Mouse (Mus musculus) forebrain, embryonic 12.5 days (tissue): ENCODE results near the gene Rsl1. TPM values are rescaled to one million over a fixed set of nuclear protein-coding genes. Genes with fewer than 3 reads are reported as not detected.
"Not testable (repeated sequence)": the region's sequence is repeated elsewhere in the genome, so short reads cannot be mapped to it uniquely, and the experiment has no call there.

Experiments used
- ATAC-seq: fragments of 200-750 bp; cut with Nextera tagmentation; 2 replicates; pipeline ENCODE4 v1.8.0; 2017; ENCODE audit warnings: moderate TSS enrichment; ENCODE audit not compliant: low FRiP score
- H3K27ac ChIP-seq: fragments of 300-500 bp; sonication (generic); 2 replicates; pipeline ENCODE4 v1.5.1; 2016; ENCODE audit warnings: mild to moderate bottlenecking
- H3K27me3 ChIP-seq: fragments of 300-500 bp; sonication (generic); 2 replicates; pipeline ENCODE4 v1.6.1; 2016; ENCODE audit warnings: mild to moderate bottlenecking
- H3K36me3 ChIP-seq: fragments of 300-500 bp; sonication (generic); replicated peaks from 2 replicates; pipeline ENCODE4 v1.6.1; 2016; ENCODE audit warnings: mild to moderate bottlenecking
- H3K4me1 ChIP-seq: fragments of 300-500 bp; sonication (generic); 2 replicates; pipeline ENCODE4 v1.6.1; 2016
- H3K4me2 ChIP-seq: fragments of 300-500 bp; sonication (generic); 2 replicates; pipeline ENCODE4 v1.6.1; 2016; ENCODE audit warnings: mild to moderate bottlenecking, moderate library complexity
- H3K4me3 ChIP-seq: fragments of 300-500 bp; sonication (generic); replicated peaks from 2 replicates; pipeline ENCODE4 v1.5.1; 2016; ENCODE audit warnings: mild to moderate bottlenecking
- H3K9ac ChIP-seq: fragments of 300-500 bp; sonication (generic); 2 replicates; pipeline ENCODE4 v1.6.1; 2016; ENCODE audit warnings: mild to moderate bottlenecking
- H3K9me3 ChIP-seq: fragments of 300-500 bp; sonication (generic); 2 replicates; pipeline ENCODE4 v1.6.1; 2016
- WGBS: fragments of 180-500 bp; shearing (Covaris S2); methylation state at CpG from one replicate; pipeline ENCODE4 v1.1.7; 2016; 5-methylcytosine and 5-hydroxymethylcytosine counted together
- polyA plus RNA-seq: library from polyadenylated mRNA; unstranded; fragments of >200 nt; fragmentation: Nextera tagmentation; extraction: Ambion mirVana; gene quantifications from 2 replicates; pipeline ENCODE4 v1.2.1, GENCODE M21; 2016

Gene Rsl1
- 4.4 and 5.1 TPM in 2 replicates for polyA plus RNA-seq

DNA sequence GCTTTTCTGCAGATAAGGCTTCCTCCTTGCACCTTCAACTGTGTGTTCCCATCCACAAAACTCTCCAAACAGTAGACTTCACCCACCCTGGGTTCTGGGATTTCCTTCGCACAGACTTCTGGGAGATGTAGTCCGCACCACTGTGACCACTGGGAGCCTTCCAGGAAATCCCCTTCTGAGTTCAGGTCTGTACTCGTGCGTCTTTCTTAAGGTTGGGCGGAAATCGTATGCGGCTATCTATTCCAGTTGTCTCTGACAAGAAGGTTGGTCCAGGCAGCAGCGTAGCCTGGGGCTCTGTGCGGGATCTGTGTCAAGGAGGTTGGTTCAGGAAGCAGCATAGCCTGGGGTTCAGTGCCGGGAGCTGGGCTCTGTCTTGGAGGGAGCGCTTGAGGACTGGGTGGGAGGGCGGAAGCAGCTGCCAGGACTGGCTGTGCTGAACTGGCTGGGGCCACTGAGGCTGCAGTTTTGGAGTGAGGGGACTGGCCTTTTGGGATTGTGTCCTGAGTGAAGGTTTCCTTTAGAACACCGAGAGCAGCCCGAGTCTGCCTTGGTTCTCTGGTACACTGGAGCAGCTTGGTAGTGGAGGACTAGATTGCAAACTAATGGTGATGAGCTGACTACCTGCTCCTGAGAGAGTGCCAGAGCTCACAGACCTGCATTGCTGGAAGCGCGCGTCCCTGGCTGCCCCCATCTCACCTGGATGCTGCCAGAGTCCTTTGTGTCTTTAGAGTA, at the start of gene Rsl1:
TSS of gene Rsl1 (plus strand) at position 192 of the 732 bp plus-strand sequence.
- 0 out of 2 replicates have a peak within 1 kb of the TSS, but pooled peaks have one; percentile 36 for H3K27ac ChIP-seq

DNA sequence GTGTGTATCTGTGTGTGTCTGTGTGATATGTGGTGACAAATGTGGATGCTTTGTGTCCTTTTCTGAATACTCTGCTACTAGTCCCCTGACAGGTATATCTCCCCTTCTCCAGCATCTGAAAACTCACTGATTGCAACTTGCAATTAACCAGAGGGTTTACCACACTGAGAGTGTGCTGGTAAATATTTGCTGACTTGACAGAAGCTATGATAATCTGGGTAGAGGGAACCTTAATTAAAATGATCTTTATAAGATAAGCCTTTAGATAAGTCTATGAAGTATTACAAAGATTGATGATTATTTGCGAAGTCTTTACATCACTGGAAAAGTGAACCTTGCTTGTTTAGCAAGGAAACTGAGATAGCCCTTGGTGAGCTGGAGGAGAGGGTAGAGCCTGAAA, 48.5 kb upstream of the Rsl1 start:
- Histone ChIP-seq H3K9me3 (no peaks in the 10 kb centered on the region), H3K4me2 (no peak overlapping the region), H3K4me3 (no peak overlapping the region), H3K4me1 (peaks cover 8% of the 10 kb centered on the region), H3K27me3 (no peaks in the 10 kb centered on the region), H3K27ac (no peak overlapping the region), H3K9ac (no peak overlapping the region), H3K36me3 (no peaks in the 10 kb centered on the region)
- no peak for ATAC-seq
- 87% methylated on average over 1 of the region's 1 CpGs for WGBS

More for the DNA sequence above, at the start of gene Rsl1:
- H3K27me3 ChIP-seq, H3K4me1 ChIP-seq, H3K9me3 ChIP-seq, H3K36me3 ChIP-seq: not testable (repeated sequence)
- ATAC-seq = peak; percentile 98
- Histone ChIP-seq H3K9ac (peak within 1 kb of the TSS; percentile 73), H3K4me2 (peak within 1 kb of the TSS; percentile 65), H3K4me3 (peak within 1 kb of the TSS; percentile 65)
- 3% methylated on average over 17 of the region's 17 CpGs for WGBS

DNA sequence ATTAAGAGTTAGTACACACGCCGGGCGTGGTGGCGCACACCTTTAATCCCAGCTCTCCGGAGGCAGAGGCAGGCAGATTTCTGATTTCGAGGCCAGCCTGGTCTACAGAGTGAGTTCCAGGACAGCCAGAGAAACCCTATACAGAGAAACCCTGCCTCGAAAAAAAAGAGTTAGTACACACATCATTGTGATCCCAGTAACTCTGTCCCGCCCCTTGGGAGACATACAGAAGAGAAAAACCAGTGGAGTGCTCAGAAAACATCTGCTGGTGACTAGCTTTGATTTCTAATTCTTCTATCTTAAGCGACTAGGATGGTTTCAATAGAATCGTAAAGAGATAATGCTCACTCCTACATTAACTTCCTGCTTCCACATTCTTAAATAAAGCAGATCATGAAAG, 45.5 kb upstream of the Rsl1 start:
- 82% methylated on average over 10 of the region's 10 CpGs for WGBS
- not testable (repeated sequence) for H3K4me3 ChIP-seq

DNA sequence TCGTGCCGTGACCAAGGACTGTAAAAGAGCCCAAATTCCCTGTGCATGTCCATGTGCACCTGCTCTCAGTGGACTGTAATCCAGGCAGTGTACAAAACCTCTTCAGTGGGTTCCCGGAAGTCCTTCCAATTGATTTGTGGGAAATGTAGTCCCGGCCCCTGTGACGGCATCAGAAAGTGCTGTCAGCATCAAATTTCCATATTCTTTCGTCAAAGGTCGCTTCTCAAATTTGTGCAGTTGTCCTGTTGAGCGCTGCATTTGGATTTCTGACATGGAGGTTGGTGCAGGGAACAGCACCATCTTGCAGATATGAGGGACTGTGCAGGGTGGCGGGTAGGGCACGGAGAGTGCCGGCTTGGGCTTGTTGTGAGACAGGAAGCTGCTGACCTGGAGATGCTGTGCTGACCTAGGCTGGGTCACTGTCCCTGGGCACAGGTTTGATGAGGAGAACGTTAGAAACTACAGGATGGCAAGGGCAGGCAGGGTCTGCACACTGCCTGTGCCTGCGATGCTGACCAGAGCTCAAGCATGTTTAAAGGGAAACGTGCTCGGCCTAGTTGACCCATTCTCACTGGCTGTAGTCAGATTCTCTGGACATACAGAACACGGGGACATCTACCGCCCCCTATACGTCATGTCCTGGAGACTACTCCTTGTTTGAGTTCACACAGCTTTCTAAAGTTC, 44.8 kb upstream of the Rsl1 start:
- Histone ChIP-seq H3K36me3 (no peaks in the 10 kb centered on the region), H3K27me3 (no peaks in the 10 kb centered on the region), H3K9me3 (no peaks in the 10 kb centered on the region), H3K9ac (peak overlapping the region; percentile 62), H3K4me1 (peaks cover 8% of the 10 kb centered on the region), H3K4me3 (peak overlapping the region; percentile 64), H3K4me2 (peak overlapping the region; percentile 74), H3K27ac (0 out of 2 replicates have a peak overlapping the region, but pooled peaks have one; percentile 9)
- 2% methylated on average over 18 of the region's 18 CpGs for WGBS
- ATAC-seq = peak; percentile 97

More for the DNA sequence above, 45.5 kb upstream of the Rsl1 start:
- H3K9ac ChIP-seq, H3K9me3 ChIP-seq, H3K27ac ChIP-seq, H3K27me3 ChIP-seq, H3K36me3 ChIP-seq, H3K4me1 ChIP-seq: not testable (repeated sequence)
- 0 out of 2 replicates have a peak overlapping the region, but pooled peaks have one; percentile 74 for H3K4me2 ChIP-seq
- ATAC-seq = peak; percentile 28; the same call in 1 of the 2 replicates

DNA sequence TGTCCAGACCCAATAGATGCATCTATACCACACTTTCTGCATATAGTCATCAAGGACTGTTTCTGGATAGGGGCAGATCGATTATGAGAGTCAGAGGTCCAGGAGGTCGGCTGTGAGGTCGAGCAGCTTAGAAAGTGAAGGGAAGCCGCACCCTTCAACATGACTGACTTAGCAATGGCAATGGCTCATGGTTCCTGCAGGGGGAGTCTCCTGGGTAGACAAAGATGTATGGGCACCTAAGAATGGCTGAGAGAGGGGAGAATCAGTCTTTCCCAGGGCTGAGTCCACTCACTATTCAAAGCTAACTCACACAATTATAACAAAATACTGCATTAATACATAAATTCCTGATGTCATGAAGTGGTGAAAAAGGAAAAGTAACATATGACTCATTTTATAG, 6.9 kb upstream of the Rsl1 start:
- not testable (repeated sequence) for H3K9me3 ChIP-seq, H3K27ac ChIP-seq, H3K9ac ChIP-seq, ATAC-seq, H3K36me3 ChIP-seq, H3K4me3 ChIP-seq, H3K4me1 ChIP-seq, H3K4me2 ChIP-seq, H3K27me3 ChIP-seq
- WGBS = 73% methylated on average over 4 of the region's 4 CpGs

DNA sequence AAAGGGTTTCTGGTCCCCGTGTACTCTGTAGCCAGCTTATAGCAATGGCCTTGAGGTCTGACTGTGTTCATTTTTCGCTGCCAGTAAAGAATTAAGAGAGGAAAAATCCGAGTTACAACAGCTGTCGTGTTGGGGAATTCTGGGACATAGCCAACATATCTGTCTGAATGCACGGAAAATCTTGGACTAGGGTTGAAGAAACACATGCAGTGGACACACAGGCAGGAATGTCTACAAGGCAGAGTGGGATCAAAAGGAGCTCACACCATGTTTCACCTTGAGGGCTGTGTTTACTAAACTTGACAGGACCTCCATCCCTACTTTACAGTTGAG, 707 bp downstream of the Rsl1 start:
- no peak overlapping the region for H3K27ac ChIP-seq
- peak overlapping the region; percentile 65 for H3K4me2 ChIP-seq
- H3K4me1 ChIP-seq = peaks cover 6% of the 10 kb centered on the region; the same call in 1 of the 2 replicates
- peak overlapping the region; percentile 65 for H3K4me3 ChIP-seq
- peaks cover 6% of the 10 kb centered on the region; the same call in 1 of the 2 replicates for H3K36me3 ChIP-seq
- WGBS = 33% methylated on average over 5 of the region's 5 CpGs
- H3K27me3 ChIP-seq = no peaks in the 10 kb centered on the region
- ATAC-seq = no peak
- no peaks in the 10 kb centered on the region for H3K9me3 ChIP-seq
- H3K9ac ChIP-seq = peak overlapping the region; percentile 73; the same call in 1 of the 2 replicates

DNA sequence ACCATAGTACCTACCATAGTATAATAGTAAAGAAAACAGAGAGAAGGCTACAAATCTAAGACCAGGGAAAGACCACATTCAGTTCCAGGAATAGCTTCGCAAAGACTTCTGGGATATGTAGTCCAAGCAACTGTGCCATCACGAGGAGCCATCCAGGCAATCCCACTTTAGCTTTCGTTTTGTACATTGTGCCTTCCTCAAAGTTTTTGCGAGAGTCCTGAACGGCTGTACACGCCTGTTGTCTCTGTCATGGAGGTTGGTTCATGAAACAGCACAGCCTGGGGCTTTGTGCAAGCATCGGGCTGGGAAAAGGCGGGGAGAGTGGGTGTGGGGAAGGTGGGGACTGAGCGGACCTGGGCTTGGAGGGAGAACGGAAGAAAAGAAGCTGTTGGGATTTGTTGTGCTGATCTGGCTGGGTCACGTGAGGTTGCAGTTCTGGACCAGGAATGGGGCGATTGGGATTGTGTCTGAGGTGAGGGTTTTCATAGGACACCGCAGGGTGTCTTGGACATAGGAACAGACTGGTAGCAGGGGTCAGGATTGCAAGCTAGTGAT, 21.4 kb downstream of the Rsl1 start, which contains the start of gene Zfp455:
TSS of gene Zfp455 (plus strand) at position 167 of the 555 bp plus-strand sequence.
- ATAC-seq = peak; percentile 93

DNA sequence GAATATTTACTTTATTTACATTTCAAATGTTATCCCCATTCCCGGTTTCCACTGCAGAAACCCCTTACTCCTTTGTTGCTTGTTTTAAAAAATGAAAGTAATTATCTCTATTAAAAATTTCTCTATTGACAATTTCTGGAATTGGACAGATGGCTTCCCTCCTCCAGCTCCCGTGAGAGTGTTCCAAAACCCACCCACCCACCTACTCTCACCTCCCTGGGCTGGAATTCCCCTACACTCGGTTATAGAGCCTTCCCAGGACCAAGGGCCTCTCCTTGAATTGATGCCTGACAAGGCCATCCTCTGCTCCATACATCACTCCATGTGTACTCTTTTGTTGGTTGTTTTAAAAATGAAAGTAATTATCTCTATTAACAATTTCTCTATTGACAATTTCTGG, 28.7 kb downstream of the Rsl1 start:
- Histone ChIP-seq H3K4me2 (no peak overlapping the region), H3K4me3 (no peak overlapping the region), H3K9ac (no peak overlapping the region), H3K27ac (no peak overlapping the region), H3K27me3 (no peaks in the 10 kb centered on the region), H3K9me3 (no peaks in the 10 kb centered on the region), H3K4me1 (no peaks in the 10 kb centered on the region), H3K36me3 (no peaks in the 10 kb centered on the region)
- 77% methylated on average over 3 of the region's 3 CpGs for WGBS
- ATAC-seq = no peak

More for the DNA sequence above, 21.4 kb downstream of the Rsl1 start, which contains the start of gene Zfp455:
- peak within 1 kb of the TSS; percentile 70 for H3K4me2 ChIP-seq
- H3K27ac ChIP-seq = no peak within 1 kb of the TSS
- 2% methylated on average over 13 of the region's 13 CpGs for WGBS
- H3K9me3 ChIP-seq = no peaks in the 10 kb centered on the region
- no peaks in the 10 kb centered on the region for H3K4me1 ChIP-seq
- no peaks in the 10 kb centered on the region for H3K36me3 ChIP-seq
- peak within 1 kb of the TSS; percentile 65 for H3K9ac ChIP-seq
- H3K27me3 ChIP-seq = no peaks in the 10 kb centered on the region
- peak within 1 kb of the TSS; percentile 62 for H3K4me3 ChIP-seq

DNA sequence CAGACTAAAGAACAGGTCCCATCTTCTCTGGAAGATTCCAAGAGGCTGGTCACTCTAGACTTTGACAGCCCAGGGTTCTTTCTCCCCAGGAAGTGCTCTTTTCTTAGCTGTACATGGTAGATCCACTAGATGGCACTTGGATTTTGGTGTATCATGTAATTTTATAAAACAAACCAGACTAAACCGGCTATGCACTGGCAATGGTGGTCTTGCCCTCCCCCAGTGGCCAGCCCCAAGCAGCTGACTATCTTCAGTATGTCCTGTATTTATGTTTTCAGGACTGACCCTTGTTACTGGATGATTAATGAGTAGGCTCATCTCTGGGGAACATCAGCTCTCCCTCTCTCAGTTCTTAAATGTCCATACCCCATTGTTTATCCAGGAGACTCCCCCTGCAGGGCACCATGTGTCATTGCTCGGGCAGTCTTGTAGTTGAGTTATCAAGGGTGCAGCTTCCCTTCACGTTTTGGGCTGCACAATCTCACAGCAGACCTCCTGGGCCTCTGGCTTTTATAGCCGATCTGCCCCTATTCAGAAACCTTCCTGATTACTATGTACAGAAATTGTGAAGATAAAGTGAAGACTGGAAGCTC, 41.1 kb downstream of the Rsl1 start:
- H3K4me3 ChIP-seq = no peak overlapping the region
- no peaks in the 10 kb centered on the region for H3K4me1 ChIP-seq
- H3K4me2 ChIP-seq = no peak overlapping the region
- H3K27me3 ChIP-seq = no peaks in the 10 kb centered on the region
- H3K27ac ChIP-seq = no peak overlapping the region
- no peak overlapping the region for H3K9ac ChIP-seq
- WGBS = 54% methylated on average over 4 of the region's 4 CpGs
- H3K36me3 ChIP-seq = no peaks in the 10 kb centered on the region
- no peaks in the 10 kb centered on the region for H3K9me3 ChIP-seq
- ATAC-seq = no peak

Other genes with a start within 250 kb of the Rsl1 start
- gene Zfp712, start 112.0 kb upstream of the Rsl1 start, polyA plus RNA-seq = 5.7 and 6.2 TPM in 2 replicates
- gene Zfp708, start 75.2 kb upstream of the Rsl1 start, polyA plus RNA-seq = 9.4 and 10.0 TPM in 2 replicates
- gene Gm28557, start 64.6 kb upstream of the Rsl1 start, polyA plus RNA-seq = 2.3 and 2.4 TPM in 2 replicates
- 0.19 and 0.23 TPM in 2 replicates for gene Rslcan18, start 56.9 kb upstream of the Rsl1 start, polyA plus RNA-seq
- 2.2 and 2.9 TPM in 2 replicates for gene Zfp759, start 51.5 kb upstream of the Rsl1 start, polyA plus RNA-seq
- gene Zfp455, start 21.3 kb downstream of the Rsl1 start, polyA plus RNA-seq = 1.3 and 1.4 TPM in 2 replicates
- gene Zfp458, start 105.3 kb downstream of the Rsl1 start, polyA plus RNA-seq = 2.8 and 3.4 TPM in 2 replicates
- gene Zfp457, start 133.3 kb downstream of the Rsl1 start, polyA plus RNA-seq = 0.65 and 1.1 TPM in 2 replicates
- gene Zfp595, start 159.4 kb downstream of the Rsl1 start, polyA plus RNA-seq = 1.6 and 2.2 TPM in 2 replicates
- not detected in 2 replicates for gene Gm28044, start 187.4 kb downstream of the Rsl1 start, polyA plus RNA-seq
- 0.87 and 0.94 TPM in 2 replicates for gene Zfp953, start 187.4 kb downstream of the Rsl1 start, polyA plus RNA-seq
- gene Gm28041, start 202.6 kb downstream of the Rsl1 start, polyA plus RNA-seq = not detected in 2 replicates
- 0.56 and 0.86 TPM in 2 replicates for gene Zfp456, start 202.6 kb downstream of the Rsl1 start, polyA plus RNA-seq
- gene Zfp429, start 226.6 kb downstream of the Rsl1 start, polyA plus RNA-seq = 3.3 and 4.1 TPM in 2 replicates
- gene Zfp459, start 248.2 kb downstream of the Rsl1 start, polyA plus RNA-seq = 1.1 TPM in 2 replicates